Mouse (Mus musculus) left cerebral cortex, postnatal 14 days (tissue): ENCODE measurements around the gene Bcap29. TPM values are rescaled to one million over a fixed set of nuclear protein-coding genes. Genes with fewer than 3 reads are reported as not detected.
"Not testable (repeated sequence)": the region's sequence is repeated elsewhere in the genome, so short reads cannot be mapped to it uniquely, and the experiment has no call there.

Experiments used
- DNase-seq, 2 experiments: peaks; one replicate each; pipeline ENCODE4 v3.0.0; 2021 to 2022; ENCODE audit warnings: low spot score in 2 of 2, mixed read lengths in 1 of 2
- intact Hi-C: fragments of 180-260 bp; cut with DNase I; formaldehyde crosslinking; loops from one replicate; pipeline ENCODE4 v1.15.1; 2025
- total RNA-seq, 2 experiments: library from RNA; stranded (reverse); gene quantifications; 2 replicates each; pipeline ENCODE4 v1.2.3; 2021

Bcap29 gene
- total RNA-seq, 2 experiments from 2014 or later = 29.7 to 29.8 TPM

GRCm38 (mm10) chr12:31582081-31582480, 52.4 kb downstream of the Bcap29 start:
- intact Hi-C loops = no loop called here
- no peak for DNase-seq

GRCm38 (mm10) chr12:31581319-31581810, 53.1 kb downstream of the Bcap29 start:
- intact Hi-C loops = no loop called here
- DNase-seq = peak in 1 of 2 experiments; percentile 23

- intact Hi-C loops = no loop called here
- peak in 1 of 2 experiments; percentile 44 for DNase-seq
Measured at GRCm38 (mm10) chr12:31580634-31581318, 53.7 kb downstream of the Bcap29 start.

- peak; percentile 55 to 72 for DNase-seq
- intact Hi-C loops = no loop called here
Measured at GRCm38 (mm10) chr12:31578691-31579476, 55.6 kb downstream of the Bcap29 start.

- intact Hi-C loops = no loop called here
- DNase-seq = no peak
Measured at GRCm38 (mm10) chr12:31574506-31574905, 60.0 kb downstream of the Bcap29 start.

GRCm38 (mm10) chr12:31569784-31570183, 64.7 kb downstream of the Bcap29 start:
- intact Hi-C loops = no loop called here
- no peak for DNase-seq

- no peak for DNase-seq
- intact Hi-C loops = no loop called here
Measured at GRCm38 (mm10) chr12:31568661-31569060, 65.8 kb downstream of the Bcap29 start.

GRCm38 (mm10) chr12:31567535-31567934, 66.9 kb downstream of the Bcap29 start:
- intact Hi-C loops, DNase-seq: not testable (repeated sequence)

- no peak for DNase-seq
- intact Hi-C loops = no loop called here
Measured at GRCm38 (mm10) chr12:31560712-31561111, 73.7 kb downstream of the Bcap29 start.

- DNase-seq = no peak
- intact Hi-C loops = no loop called here
Measured at GRCm38 (mm10) chr12:31560002-31560401, 74.5 kb downstream of the Bcap29 start.

GRCm38 (mm10) chr12:31554371-31554770, 80.1 kb downstream of the Bcap29 start:
- no peak for DNase-seq
- intact Hi-C loops = no loop called here

- intact Hi-C loops = no loop called here
- DNase-seq = no peak
Measured at GRCm38 (mm10) chr12:31551252-31551651, 83.2 kb downstream of the Bcap29 start.

GRCm38 (mm10) chr12:31546061-31546460, 88.4 kb downstream of the Bcap29 start:
- no peak for DNase-seq
- intact Hi-C loops = no loop called here

- DNase-seq = no peak
- intact Hi-C loops = no loop called here
Measured at GRCm38 (mm10) chr12:31545219-31545618, 89.2 kb downstream of the Bcap29 start.

- DNase-seq = peak in 1 of 2 experiments; percentile 22
- intact Hi-C loops = no loop called here
Measured at GRCm38 (mm10) chr12:31541541-31541940, 92.9 kb downstream of the Bcap29 start.

Other genes with a start within 250 kb of the Bcap29 start
- under 1 TPM; 0.11 to 0.25 TPM for gene Slc26a3, start 243.8 kb downstream of the Bcap29 start, total RNA-seq
- 10 to 100 TPM; 21.4 to 24.4 TPM for gene Cbll1, start 135.0 kb downstream of the Bcap29 start, total RNA-seq
- gene Slc26a4, start 74.7 kb downstream of the Bcap29 start, total RNA-seq = 1 to 10 TPM; 1.2 to 1.6 TPM
- gene Dus4l, start 20.2 kb upstream of the Bcap29 start, total RNA-seq = 10 to 100 TPM in 1 of 2 experiments, 1 to 10 TPM in 1; 8.8 to 10.1 TPM
- gene Cog5, start 20.2 kb upstream of the Bcap29 start, total RNA-seq = 10 to 100 TPM; 40.2 to 40.3 TPM
- 10 to 100 TPM; 43.3 to 45.5 TPM for gene Gpr22, start 79.3 kb upstream of the Bcap29 start, total RNA-seq